Mouse (Mus musculus): ENCODE data around the gene Dqx1. TPM values are rescaled to one million over a fixed set of nuclear protein-coding genes. Genes with fewer than 3 reads are reported as not detected.

Gene Dqx1
- polyA plus RNA-seq, 1 experiment from 2014 or later, result 0.64 TPM

GRCm38 (mm10) chr6:83092416-83093127, 34.9 kb downstream of the Dqx1 start:
- Histone ChIP-seq H3K4me2 (no peak overlapping the region), H3K27ac (ENCODE audit: poor library complexity, severe bottlenecking) (no peak overlapping the region), H3K36me3 (no peaks in the 10 kb centered on the region), H3K9me3 (replicated peaks) (peaks cover 7% of the 10 kb centered on the region; the same call in 1 of the 2 replicates), H3K4me1 (replicated peaks) (peaks cover 11% of the 10 kb centered on the region), H3K4me3 (no peak overlapping the region), H3K9ac (no peak overlapping the region), H3K27me3 (replicated peaks) (peaks cover 60% of the 10 kb centered on the region)
- WGBS, result 33% methylated on average over 6 of the region's 6 CpGs
- no peak for ATAC-seq (ENCODE audit: insufficient number of reproducible peaks, low FRiP score)

- WGBS, result 41% methylated on average over 6 of the region's 6 CpGs
Observed at GRCm38 (mm10) chr6:83095968-83096367, 38.3 kb downstream of the Dqx1 start.

GRCm38 (mm10) chr6:83098411-83098810, 40.8 kb downstream of the Dqx1 start:
- Histone ChIP-seq H3K4me3 (no peak overlapping the region), H3K27ac (ENCODE audit: poor library complexity, severe bottlenecking) (no peak overlapping the region), H3K9me3 (replicated peaks) (peaks cover 7% of the 10 kb centered on the region; the same call in 1 of the 2 replicates), H3K4me1 (replicated peaks) (peaks cover 13% of the 10 kb centered on the region), H3K36me3 (no peaks in the 10 kb centered on the region), H3K9ac (no peak overlapping the region), H3K4me2 (no peak overlapping the region), H3K27me3 (replicated peaks) (peaks cover 34% of the 10 kb centered on the region)
- ATAC-seq (ENCODE audit: insufficient number of reproducible peaks, low FRiP score), result no peak
- 57% methylated on average over 2 of the region's 2 CpGs for WGBS

More at GRCm38 (mm10) chr6:83095968-83096367, 38.3 kb downstream of the Dqx1 start:
- no peak overlapping the region for H3K9ac ChIP-seq
- no peaks in the 10 kb centered on the region for H3K36me3 ChIP-seq
- no peak overlapping the region for H3K4me2 ChIP-seq
- peaks cover 37% of the 10 kb centered on the region for H3K27me3 ChIP-seq (replicated peaks)
- no peak overlapping the region for H3K27ac ChIP-seq (ENCODE audit: poor library complexity, severe bottlenecking)
- H3K9me3 ChIP-seq (replicated peaks), result peaks cover 7% of the 10 kb centered on the region; the same call in 1 of the 2 replicates
- H3K4me3 ChIP-seq, result no peak overlapping the region
- H3K4me1 ChIP-seq (replicated peaks), result peaks cover 5% of the 10 kb centered on the region; the same call in 1 of the 2 replicates
- no peak for ATAC-seq (ENCODE audit: insufficient number of reproducible peaks, low FRiP score)

- peak within 1 kb of the TSS; percentile 90 for H3K9ac ChIP-seq
- peaks cover 17% of the 10 kb centered on the region for H3K27me3 ChIP-seq (replicated peaks)
- 0 out of 2 replicates have a peak, but pooled peaks cover 7% of the 10 kb centered on the region for H3K36me3 ChIP-seq
- no peaks in the 10 kb centered on the region; the same call in 1 of the 2 replicates for H3K9me3 ChIP-seq (replicated peaks)
- peak within 1 kb of the TSS; percentile 68 for H3K27ac ChIP-seq (ENCODE audit: poor library complexity, severe bottlenecking)
- H3K4me2 ChIP-seq, result peak within 1 kb of the TSS; percentile 100
- peak within 1 kb of the TSS; percentile 74 for H3K4me3 ChIP-seq
- ATAC-seq (ENCODE audit: insufficient number of reproducible peaks, low FRiP score), result peak; percentile 86
- peaks cover 15% of the 10 kb centered on the region for H3K4me1 ChIP-seq (replicated peaks)
- under 1% methylated on average over 25 of the region's 25 CpGs for WGBS
Observed at GRCm38 (mm10) chr6:83101316-83101687, 43.7 kb downstream of the Dqx1 start, which contains the start of the genes Ccdc142 and Gm42688. TSS of gene Ccdc142 (plus strand) at chr6:83101601. TSS of gene Gm42688 (plus strand) at chr6:83101617.

- Histone ChIP-seq H3K9me3 (replicated peaks) (no peaks in the 10 kb centered on the region; the same call in 1 of the 2 replicates), H3K4me2 (peak overlapping the region; percentile 100), H3K27ac (ENCODE audit: poor library complexity, severe bottlenecking) (peak overlapping the region; percentile 68), H3K4me1 (replicated peaks) (peaks cover 15% of the 10 kb centered on the region), H3K27me3 (replicated peaks) (peaks cover 13% of the 10 kb centered on the region), H3K36me3 (0 out of 2 replicates have a peak, but pooled peaks cover 7% of the 10 kb centered on the region), H3K9ac (peak overlapping the region; percentile 90), H3K4me3 (peak overlapping the region; percentile 74)
- peak; percentile 84 for ATAC-seq (ENCODE audit: insufficient number of reproducible peaks, low FRiP score)
- under 1% methylated on average over 74 of the region's 74 CpGs for WGBS
Observed at GRCm38 (mm10) chr6:83101688-83102556, 44.3 kb downstream of the Dqx1 start.

- no peaks in the 10 kb centered on the region for H3K9me3 ChIP-seq (replicated peaks)
- 46% methylated on average over 11 of the region's 11 CpGs for WGBS
- H3K4me1 ChIP-seq (replicated peaks), result peaks cover 24% of the 10 kb centered on the region
- 0 out of 2 replicates have a peak, but pooled peaks cover 7% of the 10 kb centered on the region for H3K36me3 ChIP-seq
- no peak overlapping the region for H3K4me3 ChIP-seq
- peaks cover 13% of the 10 kb centered on the region for H3K27me3 ChIP-seq (replicated peaks)
- peak overlapping the region; percentile 90; the same call in 1 of the 2 replicates for H3K9ac ChIP-seq
- peak overlapping the region; percentile 100; the same call in 1 of the 2 replicates for H3K4me2 ChIP-seq
- H3K27ac ChIP-seq (ENCODE audit: poor library complexity, severe bottlenecking), result no peak overlapping the region
- no peak for ATAC-seq (ENCODE audit: insufficient number of reproducible peaks, low FRiP score)
Observed at GRCm38 (mm10) chr6:83103130-83103650, 45.5 kb downstream of the Dqx1 start.

GRCm38 (mm10) chr6:83104158-83104557, 46.5 kb downstream of the Dqx1 start:
- Histone ChIP-seq H3K4me1 (replicated peaks) (peaks cover 28% of the 10 kb centered on the region), H3K36me3 (0 out of 2 replicates have a peak, but pooled peaks cover 7% of the 10 kb centered on the region), H3K9me3 (replicated peaks) (no peaks in the 10 kb centered on the region), H3K9ac (no peak overlapping the region), H3K4me3 (no peak overlapping the region), H3K4me2 (no peak overlapping the region), H3K27ac (ENCODE audit: poor library complexity, severe bottlenecking) (no peak overlapping the region), H3K27me3 (replicated peaks) (peaks cover 11% of the 10 kb centered on the region)
- 85% methylated on average over 4 of the region's 4 CpGs for WGBS
- no peak for ATAC-seq (ENCODE audit: insufficient number of reproducible peaks, low FRiP score)

GRCm38 (mm10) chr6:83107566-83108400, 50.1 kb downstream of the Dqx1 start:
- Histone ChIP-seq H3K4me3 (peak overlapping the region; percentile 93), H3K4me1 (replicated peaks) (peaks cover 36% of the 10 kb centered on the region), H3K9ac (peak overlapping the region; percentile 94; the same call in 1 of the 2 replicates), H3K9me3 (replicated peaks) (no peaks in the 10 kb centered on the region), H3K36me3 (peaks cover 10% of the 10 kb centered on the region), H3K27ac (ENCODE audit: poor library complexity, severe bottlenecking) (no peak overlapping the region), H3K4me2 (peak overlapping the region; percentile 89), H3K27me3 (replicated peaks) (0 out of 2 replicates have a peak, but pooled peaks cover 4% of the 10 kb centered on the region)
- WGBS, result 35% methylated on average over 13 of the region's 13 CpGs
- ATAC-seq (ENCODE audit: insufficient number of reproducible peaks, low FRiP score), result 0 out of 2 replicates have a peak, but pooled peaks have one; percentile 46

GRCm38 (mm10) chr6:83108762-83109668, 51.4 kb downstream of the Dqx1 start, which contains the start of gene Mrpl53:
TSS of gene Mrpl53 (plus strand) at chr6:83109040.
- H3K36me3 ChIP-seq, result peaks cover 10% of the 10 kb centered on the region
- peak within 1 kb of the TSS; percentile 93 for H3K4me3 ChIP-seq
- peaks cover 28% of the 10 kb centered on the region for H3K4me1 ChIP-seq (replicated peaks)
- ATAC-seq (ENCODE audit: insufficient number of reproducible peaks, low FRiP score), result peak; percentile 85
- peak within 1 kb of the TSS; percentile 85 for H3K27ac ChIP-seq (ENCODE audit: poor library complexity, severe bottlenecking)
- no peaks in the 10 kb centered on the region for H3K27me3 ChIP-seq (replicated peaks)
- peak within 1 kb of the TSS; percentile 89 for H3K4me2 ChIP-seq
- under 1% methylated on average over 76 of the region's 76 CpGs for WGBS
- no peaks in the 10 kb centered on the region for H3K9me3 ChIP-seq (replicated peaks)
- H3K9ac ChIP-seq, result peak within 1 kb of the TSS; percentile 94
